Mouse (Mus musculus): ENCODE data around the gene Smg6. TPM values are rescaled to one million over a fixed set of nuclear protein-coding genes. Genes with fewer than 3 reads are reported as not detected.
"Not testable (repeated sequence)": the region's sequence is repeated elsewhere in the genome, so short reads cannot be mapped to it uniquely, and the experiment has no call there.

Gene Smg6
- total RNA-seq, 1 experiment from 2014 or later = 48.2 TPM

- no peak for ATAC-seq (ENCODE audit: extremely low read depth, insufficient number of reproducible peaks, low FRiP score, poor library complexity, severe bottlenecking)
Observed at GRCm38 (mm10) chr11:75169405-75170080, 243.9 kb downstream of the Smg6 start, which contains the start of gene Hic1. TSS of gene Hic1 (minus strand) at chr11:75169519.

GRCm38 (mm10) chr11:75170136-75170751 lies 244.6 kb downstream of the Smg6 start:
- peak; percentile 52 for ATAC-seq (ENCODE audit: extremely low read depth, insufficient number of reproducible peaks, low FRiP score, poor library complexity, severe bottlenecking)

- no peak for ATAC-seq (ENCODE audit: extremely low read depth, insufficient number of reproducible peaks, low FRiP score, poor library complexity, severe bottlenecking)
Observed at GRCm38 (mm10) chr11:75171186-75171865, 245.7 kb downstream of the Smg6 start.

- no peak for ATAC-seq (ENCODE audit: extremely low read depth, insufficient number of reproducible peaks, low FRiP score, poor library complexity, severe bottlenecking)
Observed at GRCm38 (mm10) chr11:75172151-75173094, 246.8 kb downstream of the Smg6 start.

GRCm38 (mm10) chr11:75173095-75173798 lies 247.6 kb downstream of the Smg6 start:
- peak; percentile 27 for ATAC-seq (ENCODE audit: extremely low read depth, insufficient number of reproducible peaks, low FRiP score, poor library complexity, severe bottlenecking)

GRCm38 (mm10) chr11:75173799-75174165 lies 248.2 kb downstream of the Smg6 start:
- ATAC-seq (ENCODE audit: extremely low read depth, insufficient number of reproducible peaks, low FRiP score, poor library complexity, severe bottlenecking) = no peak

GRCm38 (mm10) chr11:75174574-75174973 lies 249.0 kb downstream of the Smg6 start:
- not testable (repeated sequence) for ATAC-seq (ENCODE audit: extremely low read depth, insufficient number of reproducible peaks, low FRiP score, poor library complexity, severe bottlenecking)

- ATAC-seq (ENCODE audit: extremely low read depth, insufficient number of reproducible peaks, low FRiP score, poor library complexity, severe bottlenecking) = no peak
Observed at GRCm38 (mm10) chr11:75178011-75178410, 252.4 kb downstream of the Smg6 start.

GRCm38 (mm10) chr11:75178672-75179208 lies 253.1 kb downstream of the Smg6 start, which contains the start of gene Ovca2:
TSS of gene Ovca2 (minus strand) at chr11:75178835.
- ATAC-seq (ENCODE audit: extremely low read depth, insufficient number of reproducible peaks, low FRiP score, poor library complexity, severe bottlenecking) = peak; percentile 86

- no peak for ATAC-seq (ENCODE audit: extremely low read depth, insufficient number of reproducible peaks, low FRiP score, poor library complexity, severe bottlenecking)
Observed at GRCm38 (mm10) chr11:75183917-75184570, 258.4 kb downstream of the Smg6 start.

GRCm38 (mm10) chr11:75184573-75184972 lies 258.9 kb downstream of the Smg6 start:
- ATAC-seq (ENCODE audit: extremely low read depth, insufficient number of reproducible peaks, low FRiP score, poor library complexity, severe bottlenecking) = no peak

- peak; percentile 45 for ATAC-seq (ENCODE audit: extremely low read depth, insufficient number of reproducible peaks, low FRiP score, poor library complexity, severe bottlenecking)
Observed at GRCm38 (mm10) chr11:75184986-75185385, 259.4 kb downstream of the Smg6 start.

- ATAC-seq (ENCODE audit: extremely low read depth, insufficient number of reproducible peaks, low FRiP score, poor library complexity, severe bottlenecking) = no peak
Observed at GRCm38 (mm10) chr11:75189713-75190370, 264.2 kb downstream of the Smg6 start.

GRCm38 (mm10) chr11:75190371-75190724 lies 264.7 kb downstream of the Smg6 start:
- peak; percentile 84 for ATAC-seq (ENCODE audit: extremely low read depth, insufficient number of reproducible peaks, low FRiP score, poor library complexity, severe bottlenecking)

GRCm38 (mm10) chr11:75190905-75191441 lies 265.4 kb downstream of the Smg6 start, which contains the start of gene Dph1:
TSS of gene Dph1 (minus strand) at chr11:75191241.
- no peak for ATAC-seq (ENCODE audit: extremely low read depth, insufficient number of reproducible peaks, low FRiP score, poor library complexity, severe bottlenecking)

GRCm38 (mm10) chr11:75191841-75192240 lies 266.2 kb downstream of the Smg6 start:
- ATAC-seq (ENCODE audit: extremely low read depth, insufficient number of reproducible peaks, low FRiP score, poor library complexity, severe bottlenecking) = no peak
